Mouse (Mus musculus) left cerebral cortex, adult 2 months (tissue): ENCODE data around the gene Olfr68. TPM values are rescaled to one million over a fixed set of nuclear protein-coding genes. Genes with fewer than 3 reads are reported as not detected.
"Not testable (repeated sequence)": the region's sequence is repeated elsewhere in the genome, so short reads cannot be mapped to it uniquely, and the experiment has no call there.

Experiments used
- DNase-seq, 2 experiments: peaks; one replicate each; pipeline ENCODE4 v3.0.0; 2021 to 2022; ENCODE audit warnings: low spot score in 2 of 2, mixed read lengths in 1 of 2; ENCODE audit errors: extremely low spot score in 1 of 2
- H3K27ac ChIP-seq: fragments of 200-600 bp; 2 replicates; pipeline ENCODE4 v1.8.1; 2022
- H3K4me3 ChIP-seq: fragments of 200-600 bp; 2 replicates; pipeline ENCODE4 v1.8.1; 2022
- CTCF ChIP-seq: fragments of 200-600 bp; IDR thresholded peaks from 2 replicates; pipeline ENCODE4 v1.8.1; 2022; ENCODE audit warnings: antibody characterized with exemption, mild to moderate bottlenecking, moderate library complexity
- intact Hi-C: fragments of 180-260 bp; cut with DNase I; formaldehyde crosslinking; loops from one replicate; pipeline ENCODE4 v1.15.1; 2025
- long read RNA-seq, 2 experiments: library from polyadenylated mRNA; stranded (forward); transcript quantifications; one replicate each; pipeline ENCODE4 v2.0.0; 2021; ENCODE audit warnings: borderline mapping rate in 2 of 2
- total RNA-seq, 2 experiments: library from RNA; stranded (reverse); gene quantifications; 2 replicates each; pipeline ENCODE4 v1.2.3; 2021

Gene Olfr68
- total RNA-seq = not detected
- long read RNA-seq, experiment 1 = 0 reads
- long read RNA-seq, experiment 2 = 0 reads

DNA sequence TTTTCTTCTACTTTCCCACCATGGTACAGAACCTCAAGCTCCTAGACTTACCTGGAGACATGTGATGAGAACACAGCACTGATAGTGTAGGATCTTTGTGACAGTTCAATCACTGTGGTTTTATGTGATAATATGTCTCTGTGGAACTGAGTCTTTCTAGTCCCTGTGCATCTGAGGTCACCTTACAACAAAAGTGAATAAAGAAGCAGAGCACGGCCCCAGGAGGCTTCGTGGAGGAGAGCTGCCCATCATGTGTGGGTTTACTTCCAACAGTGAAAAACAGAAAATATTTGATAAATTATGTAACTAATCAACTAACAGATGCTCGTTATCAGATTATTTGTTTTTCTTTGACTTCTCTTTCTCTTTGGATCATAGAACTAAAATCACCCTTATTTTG lies at the start of gene Olfr68:
TSS of gene Olfr68 (minus strand) at position 101 of the 400 bp plus-strand sequence.
- intact Hi-C loops = no loop called here
- Histone ChIP-seq H3K4me3 (no peak within 1 kb of the TSS), H3K27ac (no peak within 1 kb of the TSS)
- DNase-seq = no peak
- no peak for TF ChIP-seq CTCF

DNA sequence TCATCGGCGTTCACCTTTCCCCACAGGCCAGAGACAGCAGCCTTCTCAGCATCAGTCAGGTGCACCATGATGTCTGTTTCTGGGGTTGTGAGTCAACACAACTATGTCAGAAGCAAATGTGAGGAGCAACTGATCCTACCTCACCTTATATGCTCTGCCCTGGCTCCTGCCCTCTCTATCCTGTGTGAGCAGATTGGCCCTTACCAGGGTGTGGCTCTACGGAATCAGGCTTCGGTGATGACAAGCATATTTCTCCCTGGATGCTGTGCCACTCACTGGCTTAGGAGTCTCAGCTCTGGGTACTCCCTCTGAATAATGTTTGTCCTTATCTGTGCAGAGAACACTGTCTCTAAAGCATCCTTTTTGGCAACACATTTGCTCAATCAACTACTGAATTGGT lies 48.3 kb upstream of the Olfr68 start, which contains the start of gene Hbb-bs:
TSS of gene Hbb-bs (minus strand) at position 289 of the 400 bp plus-strand sequence.
- no peak within 1 kb of the TSS for H3K4me3 ChIP-seq
- no peak within 1 kb of the TSS for H3K27ac ChIP-seq
- intact Hi-C loops = no loop called here
- no peak for TF ChIP-seq CTCF
- no peak for DNase-seq

DNA sequence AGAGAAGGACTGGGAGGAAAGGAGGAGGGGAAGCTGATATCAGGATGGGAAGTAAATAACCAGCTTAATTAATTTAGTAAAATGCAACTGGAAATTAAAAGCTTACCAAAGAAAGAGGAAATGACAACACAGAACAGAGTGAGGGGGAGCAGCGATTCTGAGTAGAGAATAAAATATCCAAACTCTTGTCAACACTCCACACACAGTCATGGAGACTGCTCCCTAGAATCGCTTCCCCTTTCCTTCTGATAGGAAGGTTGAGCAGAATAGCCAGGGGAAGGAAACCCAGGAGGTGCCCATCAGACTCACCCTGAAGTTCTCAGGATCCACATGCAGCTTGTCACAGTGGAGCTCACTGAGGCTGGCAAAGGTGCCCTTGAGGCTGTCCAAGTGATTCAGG lies 47.6 kb upstream of the Olfr68 start:
- intact Hi-C loops, H3K4me3 ChIP-seq, DNase-seq: not testable (repeated sequence)

DNA sequence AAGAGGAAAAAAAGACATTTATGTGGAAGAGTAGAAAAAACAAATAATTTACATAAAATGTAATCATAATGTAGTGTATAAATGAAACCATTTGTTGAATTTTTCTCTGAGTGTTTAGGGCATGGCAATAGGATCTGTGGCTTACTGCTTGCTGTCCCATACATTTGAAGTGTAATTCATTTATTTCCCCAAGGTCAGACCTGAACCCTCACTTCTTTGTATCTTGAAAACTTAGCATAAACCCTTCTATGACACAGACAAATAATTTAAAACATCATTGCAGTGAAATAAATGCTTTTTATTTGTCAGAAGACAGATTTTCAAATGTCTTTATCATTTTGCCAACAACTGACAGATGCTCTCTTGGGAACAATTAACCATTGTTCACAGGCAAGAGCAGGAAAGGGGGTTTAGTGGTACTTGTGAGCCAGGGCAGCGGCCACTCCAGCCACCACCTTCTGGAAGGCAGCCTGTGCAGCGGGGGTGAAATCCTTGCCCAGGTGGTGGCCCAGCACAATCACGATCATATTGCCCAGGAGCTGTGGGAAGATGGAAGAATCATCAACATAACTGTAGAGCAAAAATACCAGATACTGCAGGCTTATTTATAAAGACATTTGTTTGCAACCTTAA lies 46.9 kb upstream of the Olfr68 start:
- no peak for TF ChIP-seq CTCF
- Histone ChIP-seq H3K4me3 (no peak overlapping the region), H3K27ac (no peak overlapping the region)
- intact Hi-C loops = no loop called here
- DNase-seq = no peak

More for the DNA sequence above, 47.6 kb upstream of the Olfr68 start:
- H3K27ac ChIP-seq = not testable (repeated sequence)

DNA sequence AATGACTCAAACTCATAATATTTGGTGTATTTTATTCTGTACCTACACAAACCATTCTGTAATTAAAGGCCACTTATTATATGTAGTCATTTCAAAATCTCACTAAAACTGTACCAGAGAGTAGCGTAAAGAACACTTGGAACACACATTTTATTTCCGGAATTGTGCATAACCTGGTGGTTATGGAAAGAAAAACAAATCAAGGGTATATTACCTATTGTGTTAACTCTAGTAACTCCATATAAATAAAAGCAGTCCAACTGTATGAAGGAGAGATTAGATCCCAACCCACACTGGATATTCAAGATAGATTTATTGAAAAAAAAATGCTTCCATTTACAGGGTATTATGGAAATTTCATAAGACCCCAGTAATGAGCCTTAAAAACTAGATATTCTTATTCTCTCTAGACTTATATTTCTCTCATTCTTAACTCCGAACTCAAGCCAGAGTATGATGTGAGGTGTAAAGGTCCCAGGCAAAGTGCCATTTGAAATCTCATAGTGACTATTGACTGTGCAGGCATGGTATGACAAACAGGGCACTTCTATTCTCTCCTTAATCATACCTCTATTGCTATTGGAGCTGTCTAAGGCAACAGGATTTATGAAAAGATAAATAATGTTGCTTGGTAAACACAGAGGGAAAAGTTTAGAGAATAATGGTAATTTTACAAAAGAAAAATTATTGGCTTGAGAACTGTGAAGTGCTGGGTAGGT lies 46.2 kb upstream of the Olfr68 start:
- no peak for DNase-seq
- Histone ChIP-seq H3K27ac (no peak overlapping the region), H3K4me3 (no peak overlapping the region)
- TF ChIP-seq CTCF = no peak
- intact Hi-C loops = no loop called here

DNA sequence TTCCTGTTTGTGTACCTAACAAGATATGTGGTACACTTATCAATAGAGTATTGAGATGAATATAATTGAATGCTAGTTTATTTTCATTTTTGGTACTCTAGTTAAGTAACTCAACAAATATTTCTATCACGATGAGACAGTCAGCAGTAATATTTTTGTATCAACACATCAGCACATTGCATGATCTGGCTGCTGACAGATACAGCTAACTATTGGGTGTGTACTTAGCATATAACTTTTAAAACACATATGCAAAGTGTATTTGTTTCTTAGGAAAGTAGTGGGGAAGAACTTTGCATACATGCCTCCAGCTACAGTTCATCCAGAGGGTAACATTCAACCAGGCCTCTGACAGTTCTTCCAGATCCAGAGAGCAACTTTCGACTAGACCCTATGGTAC lies 45.1 kb upstream of the Olfr68 start:
- no peak for DNase-seq
- TF ChIP-seq CTCF = no peak
- intact Hi-C loops = no loop called here
- H3K4me3 ChIP-seq = no peak overlapping the region
- no peak overlapping the region for H3K27ac ChIP-seq

DNA sequence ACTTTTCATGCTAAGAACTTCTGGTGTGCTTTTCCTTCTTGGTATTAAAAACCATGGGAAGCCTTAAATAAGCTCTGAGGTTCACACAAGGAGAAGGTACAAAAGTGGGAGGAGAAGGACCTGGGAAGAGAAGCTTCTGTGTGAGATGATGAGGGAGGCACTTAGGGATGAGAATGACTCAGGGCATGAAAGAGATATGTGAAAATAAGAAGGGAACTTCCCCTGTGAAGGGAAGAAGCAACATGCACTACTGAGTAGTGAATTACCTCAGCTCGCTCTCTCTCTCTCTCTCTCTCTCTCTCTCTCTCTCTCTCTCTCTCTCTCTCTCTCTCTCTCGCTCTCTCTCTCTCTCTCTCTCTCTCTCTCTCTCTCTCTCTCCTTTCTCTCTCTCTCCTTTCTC lies 35.6 kb upstream of the Olfr68 start:
- H3K4me3 ChIP-seq, DNase-seq, H3K27ac ChIP-seq, intact Hi-C loops: not testable (repeated sequence)

DNA sequence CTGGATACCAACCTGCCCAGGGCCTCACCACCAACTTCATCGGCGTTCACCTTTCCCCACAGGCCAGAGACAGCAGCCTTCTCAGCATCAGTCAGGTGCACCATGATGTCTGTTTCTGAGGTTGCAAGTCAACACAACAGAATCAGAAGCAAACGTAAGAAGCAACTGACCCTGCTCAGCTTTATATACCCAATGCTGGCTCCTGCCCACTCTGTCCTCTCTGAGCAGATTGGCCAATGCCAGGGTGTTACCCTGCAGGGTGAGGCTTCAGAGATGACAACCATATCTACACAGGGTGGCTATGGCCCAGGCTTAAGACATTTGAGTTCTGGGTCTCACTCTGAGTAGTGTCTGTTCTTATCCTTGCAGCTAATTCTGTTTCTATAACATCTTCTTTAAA lies 34.3 kb upstream of the Olfr68 start, which contains the start of gene Hbb-bt:
TSS of gene Hbb-bt (minus strand) at position 231 of the 400 bp plus-strand sequence.
- no peak within 1 kb of the TSS for H3K27ac ChIP-seq
- DNase-seq = no peak
- H3K4me3 ChIP-seq = no peak within 1 kb of the TSS
- intact Hi-C loops = no loop called here
- no peak for TF ChIP-seq CTCF

DNA sequence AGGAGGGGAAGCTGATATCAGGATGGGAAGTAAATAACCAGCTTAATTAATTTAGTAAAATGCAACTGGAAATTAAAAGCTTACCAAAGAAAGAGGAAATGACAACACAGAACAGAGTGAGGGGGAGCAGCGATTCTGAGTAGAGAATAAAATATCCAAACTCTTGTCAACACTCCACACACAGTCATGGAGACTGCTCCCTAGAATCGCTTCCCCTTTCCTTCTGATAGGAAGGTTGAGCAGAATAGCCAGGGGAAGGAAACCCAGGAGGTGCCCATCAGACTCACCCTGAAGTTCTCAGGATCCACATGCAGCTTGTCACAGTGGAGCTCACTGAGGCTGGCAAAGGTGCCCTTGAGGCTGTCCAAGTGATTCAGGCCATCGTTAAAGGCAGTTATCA lies 33.7 kb upstream of the Olfr68 start:
- intact Hi-C loops, DNase-seq, H3K4me3 ChIP-seq, H3K27ac ChIP-seq: not testable (repeated sequence)

DNA sequence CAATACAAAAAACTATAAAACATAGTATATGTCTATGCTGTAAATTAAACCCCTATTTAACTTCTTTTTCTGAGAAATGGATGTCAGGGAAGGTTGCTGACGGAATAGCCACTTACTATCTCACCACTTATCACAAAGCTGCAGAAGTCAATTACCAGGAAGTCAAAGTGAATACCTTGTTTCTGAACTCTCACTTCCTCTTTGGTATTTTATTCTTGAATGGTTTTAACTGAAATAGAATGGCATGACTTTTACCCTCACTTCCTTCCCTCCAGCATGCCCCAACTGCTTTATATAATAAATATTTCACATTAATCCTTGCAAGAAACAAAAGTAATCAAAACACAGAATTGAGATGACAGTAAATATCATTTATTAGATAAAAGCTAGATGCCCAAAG lies 32.7 kb upstream of the Olfr68 start:
- Histone ChIP-seq H3K27ac (no peak overlapping the region), H3K4me3 (no peak overlapping the region)
- intact Hi-C loops = no loop called here
- no peak for DNase-seq
- no peak for TF ChIP-seq CTCF

DNA sequence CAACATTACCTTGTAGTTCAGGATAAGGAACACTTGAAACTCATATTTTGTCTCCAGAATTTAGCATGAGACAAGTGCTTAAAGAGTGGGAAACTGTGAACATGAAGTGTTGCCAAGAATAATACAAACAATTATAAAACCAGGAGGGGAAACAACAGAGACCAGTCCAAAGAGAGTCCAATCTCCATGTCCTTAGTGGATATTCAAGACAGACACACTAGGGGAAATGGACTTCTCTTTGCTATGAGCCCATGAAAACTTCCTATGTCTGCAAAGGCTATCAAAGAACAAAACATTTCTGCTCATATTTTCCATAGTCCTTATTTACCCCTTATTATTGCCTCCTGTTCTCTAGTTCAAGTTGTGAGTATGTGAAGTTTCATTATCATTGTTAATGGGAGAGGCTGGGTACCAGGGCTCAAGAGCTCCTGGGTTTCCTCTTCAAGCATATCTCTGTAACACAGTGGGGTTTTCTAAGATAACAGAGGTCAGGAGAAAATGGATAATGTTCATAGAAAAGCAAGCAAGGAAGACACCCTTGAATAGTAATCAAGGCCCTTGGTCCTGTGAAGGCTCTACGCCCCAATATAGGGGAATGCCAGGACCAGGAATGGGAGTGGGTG lies 31.8 kb upstream of the Olfr68 start:
- Histone ChIP-seq H3K4me3 (no peak overlapping the region), H3K27ac (no peak overlapping the region)
- DNase-seq = no peak
- no peak for TF ChIP-seq CTCF
- intact Hi-C loops = no loop called here

DNA sequence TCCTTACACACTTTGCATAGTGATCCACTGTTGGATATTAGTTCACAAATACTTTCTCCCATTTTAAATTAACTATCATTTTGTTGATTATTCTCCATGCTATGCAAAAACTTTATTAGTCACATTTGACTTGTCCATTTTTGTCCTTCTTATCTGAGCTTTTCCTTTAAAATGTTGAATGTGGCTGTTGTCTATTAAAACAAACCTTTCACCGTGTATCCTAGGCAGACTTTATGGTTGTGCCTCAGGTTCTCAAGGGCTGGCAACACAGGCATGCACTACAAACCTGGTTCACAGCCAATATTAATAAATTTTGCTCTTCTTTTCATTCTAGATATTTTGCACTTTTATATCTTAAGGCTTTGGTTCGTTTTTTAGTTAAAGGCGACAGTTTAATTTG lies 31.2 kb upstream of the Olfr68 start:
- no peak for TF ChIP-seq CTCF

More for the DNA sequence above, 31.2 kb upstream of the Olfr68 start:
- DNase-seq = no peak
- H3K27ac ChIP-seq = no peak overlapping the region
- intact Hi-C loops = no loop called here
- H3K4me3 ChIP-seq = no peak overlapping the region
